Mouse (Mus musculus): ENCODE measurements at regions not wholly inside any gene's neighbourhood (a gene's known extent, or its start where the extent isn't known, plus 50 kb on each side); places are given as distances from the start of the nearest gene placed in this dataset.

- no peak for TF ChIP-seq CTCF (conservative IDR thresholded peaks at IDR 0.05; ENCODE audit: low read length)
- TF ChIP-seq POU5F1 (IDR thresholded peaks at IDR 0.05; ENCODE audit: borderline replicate concordance, low read length) = no peak
These were observed 186.6 kb upstream of the Spdye4c start for GRCm38 (mm10) chr2:128404405-128404804.

Data from E14TG2a.4 (cell line).